Mouse (Mus musculus) midbrain, embryonic 13.5 days (tissue): Measurements from ENCODE around the gene Nfil3. TPM values are rescaled to one million over a fixed set of nuclear protein-coding genes. Genes with fewer than 3 reads are reported as not detected.

Experiments used
- ATAC-seq: fragments of 200-750 bp; cut with Nextera tagmentation; 2 replicates; pipeline ENCODE4 v1.8.0; 2017; ENCODE audit warnings: mild to moderate bottlenecking, moderate TSS enrichment, moderate library complexity
- H3K27ac ChIP-seq: fragments of 300-500 bp; sonication (generic); 2 replicates; pipeline ENCODE4 v1.5.1; 2015; ENCODE audit warnings: inconsistent platforms, mild to moderate bottlenecking, moderate library complexity
- H3K27me3 ChIP-seq: fragments of 300-500 bp; sonication (generic); 2 replicates; pipeline ENCODE4 v1.6.1; 2015; ENCODE audit warnings: mild to moderate bottlenecking, inconsistent platforms
- H3K36me3 ChIP-seq: fragments of 300-500 bp; sonication (generic); 2 replicates; pipeline ENCODE4 v1.6.1; 2015; ENCODE audit warnings: mild to moderate bottlenecking, inconsistent platforms
- H3K4me1 ChIP-seq: fragments of 300-500 bp; sonication (generic); replicated peaks from 2 replicates; pipeline ENCODE4 v1.6.1; 2015; ENCODE audit warnings: inconsistent platforms
- H3K4me2 ChIP-seq: fragments of 300-500 bp; sonication (generic); replicated peaks from 2 replicates; pipeline ENCODE4 v1.6.1; 2015; ENCODE audit warnings: moderate library complexity, mild to moderate bottlenecking, inconsistent platforms
- H3K4me3 ChIP-seq: fragments of 300-500 bp; sonication (generic); replicated peaks from 2 replicates; pipeline ENCODE4 v1.5.1; 2015; ENCODE audit warnings: mild to moderate bottlenecking, inconsistent platforms
- H3K9ac ChIP-seq: fragments of 300-500 bp; sonication (generic); replicated peaks from 2 replicates; pipeline ENCODE4 v1.6.1; 2015; ENCODE audit warnings: mild to moderate bottlenecking, inconsistent platforms
- H3K9me3 ChIP-seq: fragments of 300-500 bp; sonication (generic); 2 replicates; pipeline ENCODE4 v1.6.1; 2016; ENCODE audit warnings: mild to moderate bottlenecking, inconsistent platforms
- WGBS: fragments of 180-500 bp; shearing (Covaris S2); methylation state at CpG from one replicate; pipeline ENCODE4 v1.1.7; 2015; 5-methylcytosine and 5-hydroxymethylcytosine counted together
- polyA plus RNA-seq: library from polyadenylated mRNA; unstranded; fragments of >200 nt; fragmentation: Nextera tagmentation; extraction: Ambion mirVana; gene quantifications from 2 replicates; pipeline ENCODE4 v1.2.1, GENCODE M21; 2015

Gene Nfil3
- polyA plus RNA-seq, 1 experiment from 2014 or later: 41.3 TPM

- Histone ChIP-seq H3K36me3 (no peaks in the 10 kb centered on the region), H3K27me3 (peaks cover 4% of the 10 kb centered on the region; the same call in 1 of the 2 replicates), H3K4me3 (peak overlapping the region; percentile 86), H3K27ac (peak overlapping the region; percentile 88; the same call in 1 of the 2 replicates), H3K4me2 (peak overlapping the region; percentile 64), H3K9me3 (no peaks in the 10 kb centered on the region), H3K9ac (peak overlapping the region; percentile 81; the same call in 1 of the 2 replicates), H3K4me1 (peaks cover 24% of the 10 kb centered on the region)
- WGBS: 71% methylated on average over 9 of the region's 9 CpGs
- no peak for ATAC-seq
Observed at GRCm38 (mm10) chr13:52928392-52928791, 52.5 kb downstream of the Nfil3 start.

- Histone ChIP-seq H3K4me1 (peaks cover 28% of the 10 kb centered on the region), H3K9ac (no peak overlapping the region), H3K4me2 (no peak overlapping the region), H3K36me3 (no peaks in the 10 kb centered on the region), H3K9me3 (no peaks in the 10 kb centered on the region), H3K27me3 (no peaks in the 10 kb centered on the region), H3K4me3 (no peak overlapping the region), H3K27ac (no peak overlapping the region)
- WGBS: 91% methylated on average over 5 of the region's 5 CpGs
- ATAC-seq: no peak
Observed at GRCm38 (mm10) chr13:52924457-52924856, 56.4 kb downstream of the Nfil3 start.

GRCm38 (mm10) chr13:52921966-52922365, 58.9 kb downstream of the Nfil3 start:
- Histone ChIP-seq H3K36me3 (0 out of 2 replicates have a peak, but pooled peaks cover 8% of the 10 kb centered on the region), H3K27ac (no peak overlapping the region), H3K9ac (no peak overlapping the region), H3K4me3 (no peak overlapping the region), H3K27me3 (no peaks in the 10 kb centered on the region), H3K9me3 (no peaks in the 10 kb centered on the region), H3K4me1 (peaks cover 7% of the 10 kb centered on the region), H3K4me2 (no peak overlapping the region)
- WGBS: 87% methylated on average over 8 of the region's 8 CpGs
- no peak for ATAC-seq

- Histone ChIP-seq H3K4me2 (no peak overlapping the region), H3K4me1 (peaks cover 11% of the 10 kb centered on the region; the same call in 1 of the 2 replicates), H3K27ac (no peak overlapping the region), H3K36me3 (0 out of 2 replicates have a peak, but pooled peaks cover 8% of the 10 kb centered on the region), H3K9ac (no peak overlapping the region), H3K9me3 (no peaks in the 10 kb centered on the region), H3K27me3 (no peaks in the 10 kb centered on the region), H3K4me3 (no peak overlapping the region)
- 77% methylated on average over 7 of the region's 7 CpGs for WGBS
- ATAC-seq: no peak
Observed at GRCm38 (mm10) chr13:52921065-52921825, 59.6 kb downstream of the Nfil3 start.

GRCm38 (mm10) chr13:52919790-52920352, 61.0 kb downstream of the Nfil3 start:
- no peaks in the 10 kb centered on the region for H3K9me3 ChIP-seq
- WGBS: 85% methylated on average over 10 of the region's 10 CpGs
- H3K27me3 ChIP-seq: no peaks in the 10 kb centered on the region
- H3K4me1 ChIP-seq: peaks cover 16% of the 10 kb centered on the region
- ATAC-seq: no peak
- no peak overlapping the region for H3K27ac ChIP-seq
- no peak overlapping the region for H3K4me2 ChIP-seq
- no peak overlapping the region for H3K4me3 ChIP-seq
- H3K9ac ChIP-seq: no peak overlapping the region; the same call in 1 of the 2 replicates
- 0 out of 2 replicates have a peak, but pooled peaks cover 8% of the 10 kb centered on the region for H3K36me3 ChIP-seq

- no peaks in the 10 kb centered on the region for H3K9me3 ChIP-seq
- no peak for ATAC-seq
- 0 out of 2 replicates have a peak, but pooled peaks cover 8% of the 10 kb centered on the region for H3K36me3 ChIP-seq
- no peak overlapping the region for H3K4me3 ChIP-seq
- H3K9ac ChIP-seq: no peak overlapping the region
- 91% methylated on average over 5 of the region's 5 CpGs for WGBS
- no peaks in the 10 kb centered on the region for H3K27me3 ChIP-seq
- H3K4me2 ChIP-seq: no peak overlapping the region
- H3K27ac ChIP-seq: no peak overlapping the region
- peaks cover 19% of the 10 kb centered on the region for H3K4me1 ChIP-seq
Observed at GRCm38 (mm10) chr13:52918333-52918732, 62.5 kb downstream of the Nfil3 start.

Other genes starting within 250 kb of the Nfil3 start
- 57.1 and 58.4 TPM in 2 replicates for gene Auh, start 51.4 kb downstream of the Nfil3 start, polyA plus RNA-seq